Mouse (Mus musculus) liver, embryonic 12.5 days (tissue): Measurements from ENCODE around the gene Tdrd5. TPM values are rescaled to one million over a fixed set of nuclear protein-coding genes. Genes with fewer than 3 reads are reported as not detected.
A peak's percentile ranks its signal among the peaks of the same experiment; 100 is the strongest.
"Not testable (repeated sequence)": the region's sequence is repeated elsewhere in the genome, so short reads cannot be mapped to it uniquely, and the experiment has no call there.

Source experiments
- ATAC-seq: fragments of 200-750 bp; cut with Nextera tagmentation; 2 replicates; pipeline ENCODE4 v1.8.0; 2017; ENCODE audit warnings: moderate number of reproducible peaks, mild to moderate bottlenecking, moderate library complexity
- H3K27ac ChIP-seq: fragments of 300-500 bp; sonication (generic); 2 replicates; pipeline ENCODE4 v1.5.1; 2016; ENCODE audit warnings: mild to moderate bottlenecking
- H3K27me3 ChIP-seq: fragments of 300-500 bp; sonication (generic); replicated peaks from 2 replicates; pipeline ENCODE4 v1.6.1; 2016; ENCODE audit warnings: mild to moderate bottlenecking, moderate library complexity
- H3K36me3 ChIP-seq: fragments of 300-500 bp; sonication (generic); 2 replicates; pipeline ENCODE4 v1.6.1; 2016; ENCODE audit warnings: mild to moderate bottlenecking, moderate library complexity
- H3K4me1 ChIP-seq: fragments of 300-500 bp; sonication (generic); 2 replicates; pipeline ENCODE4 v1.6.1; 2016
- H3K4me2 ChIP-seq: fragments of 300-500 bp; sonication (generic); 2 replicates; pipeline ENCODE4 v1.6.1; 2016; ENCODE audit warnings: mild to moderate bottlenecking, moderate library complexity
- H3K4me3 ChIP-seq: fragments of 300-500 bp; sonication (generic); 2 replicates; pipeline ENCODE4 v1.5.1; 2016; ENCODE audit warnings: mild to moderate bottlenecking, moderate library complexity
- H3K9ac ChIP-seq: fragments of 300-500 bp; sonication (generic); 2 replicates; pipeline ENCODE4 v1.6.1; 2016; ENCODE audit warnings: mild to moderate bottlenecking, moderate library complexity
- H3K9me3 ChIP-seq: fragments of 300-500 bp; sonication (generic); replicated peaks from 2 replicates; pipeline ENCODE4 v1.6.1; 2016; ENCODE audit warnings: mild to moderate bottlenecking, moderate library complexity
- WGBS: fragments of 180-500 bp; shearing (Covaris S2); methylation state at CpG from one replicate; pipeline ENCODE4 v1.1.7; 2016; ENCODE audit not compliant: insufficient replicate concordance; 5-methylcytosine and 5-hydroxymethylcytosine counted together
- polyA plus RNA-seq: library from polyadenylated mRNA; unstranded; fragments of >200 nt; fragmentation: Nextera tagmentation; extraction: Ambion mirVana; gene quantifications from 2 replicates; pipeline ENCODE4 v1.2.1, GENCODE M21; 2016

The Tdrd5 gene
- polyA plus RNA-seq, 1 experiment from 2014 or later = 0.30 TPM

- H3K36me3 ChIP-seq, H3K4me2 ChIP-seq, H3K9me3 ChIP-seq, H3K9ac ChIP-seq, H3K27me3 ChIP-seq, H3K4me3 ChIP-seq, H3K27ac ChIP-seq, H3K4me1 ChIP-seq, ATAC-seq: not testable (repeated sequence)
- 75% methylated on average over 4 of the region's 4 CpGs for WGBS
Measured at GRCm38 (mm10) chr1:156251096-156251495, 52.4 kb downstream of the Tdrd5 start.

DNA sequence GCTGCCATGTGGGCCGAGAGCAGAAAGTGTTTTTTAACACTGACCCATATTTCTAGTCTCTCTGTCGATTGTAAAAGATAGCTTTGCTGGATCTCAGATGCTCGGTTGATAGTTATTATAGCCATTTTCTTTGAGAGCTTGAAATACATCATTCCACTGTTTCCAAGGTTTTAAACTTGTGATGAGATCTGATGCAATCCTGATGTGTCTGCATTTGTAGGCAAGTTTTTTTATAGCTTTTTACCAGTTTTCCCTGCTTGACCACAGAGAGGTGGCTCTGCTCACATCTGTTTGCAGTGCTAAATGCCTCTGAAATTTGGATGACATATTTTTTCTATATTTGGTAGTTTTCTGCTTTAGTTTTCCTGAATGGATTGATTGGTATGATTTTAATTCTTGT lies 55.6 kb downstream of the Tdrd5 start:
- no peaks in the 10 kb centered on the region for H3K27me3 ChIP-seq
- H3K4me2 ChIP-seq = no peak overlapping the region
- no peak overlapping the region for H3K4me3 ChIP-seq
- H3K4me1 ChIP-seq = no peaks in the 10 kb centered on the region
- H3K9ac ChIP-seq = no peak overlapping the region
- no peak overlapping the region for H3K27ac ChIP-seq
- 64% methylated on average over 3 of the region's 3 CpGs for WGBS
- no peaks in the 10 kb centered on the region for H3K9me3 ChIP-seq
- H3K36me3 ChIP-seq = no peaks in the 10 kb centered on the region
- ATAC-seq = no peak

DNA sequence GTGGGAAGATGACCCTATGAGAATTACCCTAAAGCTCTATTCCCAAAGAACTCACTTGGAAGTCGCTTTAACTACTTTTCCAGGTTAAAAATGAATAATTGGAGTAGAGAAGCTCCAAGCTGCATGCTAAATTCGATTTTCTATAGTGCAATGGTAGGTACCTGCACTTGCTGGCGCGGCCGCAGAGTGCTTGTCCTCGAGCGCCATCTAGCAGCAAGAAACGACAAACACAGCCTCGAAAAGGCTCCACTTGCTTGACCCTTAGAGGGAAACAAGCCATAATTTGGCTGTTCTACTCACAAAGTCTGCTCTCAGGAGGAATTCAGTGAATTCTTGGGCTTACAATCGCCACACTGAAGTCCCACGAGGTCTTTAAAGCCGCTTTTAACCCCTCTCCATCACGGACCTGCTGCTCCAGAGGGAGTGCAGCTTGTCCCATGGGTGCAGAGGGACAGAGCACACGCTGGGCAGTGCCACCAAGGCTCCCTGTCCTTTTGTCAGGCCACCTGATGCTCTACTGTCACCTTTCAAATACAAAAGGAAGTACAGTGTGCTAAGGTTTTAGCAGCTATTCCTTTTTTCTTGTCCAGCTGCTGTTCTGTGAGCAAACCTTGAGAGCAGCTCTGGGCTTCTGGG lies 61.6 kb downstream of the Tdrd5 start:
- H3K4me2 ChIP-seq = no peak overlapping the region
- H3K4me1 ChIP-seq = no peaks in the 10 kb centered on the region
- H3K9me3 ChIP-seq = no peaks in the 10 kb centered on the region
- peak; percentile 65 for ATAC-seq
- H3K36me3 ChIP-seq = no peaks in the 10 kb centered on the region
- H3K4me3 ChIP-seq = no peak overlapping the region
- 7% methylated on average over 14 of the region's 14 CpGs for WGBS
- no peak overlapping the region for H3K27ac ChIP-seq
- no peak overlapping the region for H3K9ac ChIP-seq
- H3K27me3 ChIP-seq = peaks cover 8% of the 10 kb centered on the region; the same call in 1 of the 2 replicates

GRCm38 (mm10) chr1:156241035-156241434 lies 62.4 kb downstream of the Tdrd5 start:
- Histone ChIP-seq H3K4me2 (no peak overlapping the region), H3K9ac (no peak overlapping the region), H3K27ac (no peak overlapping the region), H3K36me3 (no peaks in the 10 kb centered on the region), H3K4me3 (no peak overlapping the region), H3K27me3 (peaks cover 8% of the 10 kb centered on the region; the same call in 1 of the 2 replicates), H3K9me3 (no peaks in the 10 kb centered on the region), H3K4me1 (no peaks in the 10 kb centered on the region)
- WGBS = 22% methylated on average over 2 of the region's 2 CpGs
- peak; percentile 49; the same call in 1 of the 2 replicates for ATAC-seq

DNA sequence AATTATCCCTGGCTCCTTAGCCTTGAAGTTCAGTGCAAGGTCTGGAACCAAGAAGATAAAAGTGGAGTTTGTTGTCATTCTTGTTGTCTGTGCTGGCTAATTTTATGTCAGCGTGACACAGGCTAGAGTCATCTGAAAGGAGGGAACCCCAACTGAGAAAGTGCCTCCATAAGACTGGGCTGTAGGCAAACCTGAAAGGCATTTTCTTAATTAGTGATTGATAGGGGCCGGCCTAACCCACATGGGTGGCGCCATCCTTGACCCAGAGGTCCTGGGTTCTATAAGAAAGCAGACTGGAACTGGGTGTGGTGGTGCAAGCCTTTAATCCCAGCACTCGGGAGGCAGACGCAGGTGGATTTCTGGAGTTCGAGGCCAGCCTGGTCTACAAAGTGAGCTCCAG lies 72.3 kb downstream of the Tdrd5 start:
- Histone ChIP-seq H3K9ac (no peak overlapping the region), H3K4me2 (no peak overlapping the region), H3K27ac (no peak overlapping the region), H3K36me3 (no peaks in the 10 kb centered on the region), H3K9me3 (no peaks in the 10 kb centered on the region), H3K4me1 (peaks cover 43% of the 10 kb centered on the region), H3K4me3 (no peak overlapping the region), H3K27me3 (no peaks in the 10 kb centered on the region)
- no peak for ATAC-seq
- WGBS = 76% methylated on average over 6 of the region's 6 CpGs

DNA sequence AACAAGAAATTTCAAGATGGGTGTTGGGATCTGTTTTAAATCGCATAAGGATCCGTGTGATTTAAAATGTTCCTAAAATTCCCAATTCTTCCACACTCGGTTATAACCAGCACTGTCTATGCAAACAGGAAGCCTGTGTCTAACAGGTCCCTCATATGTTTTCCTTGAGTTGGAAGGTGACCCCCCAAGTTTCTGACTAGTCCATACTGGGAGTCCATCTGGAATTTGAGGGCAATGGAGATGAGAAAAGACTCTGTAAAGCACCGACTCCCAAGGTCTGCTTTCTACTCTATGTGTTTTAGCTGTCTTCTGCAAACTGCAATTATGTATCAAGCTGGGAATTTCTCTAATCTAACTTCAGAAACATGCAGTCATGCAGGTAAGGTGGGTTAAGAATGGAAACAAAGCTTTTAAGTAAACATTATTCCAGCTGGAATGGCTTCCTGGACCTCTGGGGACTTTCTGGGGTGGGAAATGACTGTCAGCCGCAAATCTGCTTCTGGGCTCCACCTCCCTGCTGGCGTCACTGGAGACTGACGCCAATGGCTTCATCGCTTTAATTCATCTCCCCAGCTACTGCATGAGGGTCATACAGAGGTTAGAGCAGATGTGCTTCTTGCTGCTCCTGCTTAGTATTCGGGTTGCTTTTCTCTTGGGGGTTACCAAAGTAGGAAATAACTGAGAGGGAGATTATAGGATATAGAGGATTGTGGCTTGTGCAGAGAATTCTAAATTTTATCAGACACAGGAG lies 73.0 kb downstream of the Tdrd5 start:
- no peak overlapping the region for H3K4me2 ChIP-seq
- no peak overlapping the region for H3K9ac ChIP-seq
- H3K27me3 ChIP-seq = no peaks in the 10 kb centered on the region
- no peaks in the 10 kb centered on the region for H3K9me3 ChIP-seq
- H3K27ac ChIP-seq = no peak overlapping the region
- no peak overlapping the region for H3K4me3 ChIP-seq
- peaks cover 47% of the 10 kb centered on the region for H3K4me1 ChIP-seq
- WGBS = 47% methylated on average over 9 of the region's 9 CpGs
- no peak for ATAC-seq
- H3K36me3 ChIP-seq = no peaks in the 10 kb centered on the region

- Histone ChIP-seq H3K4me3 (no peak overlapping the region), H3K4me1 (peaks cover 57% of the 10 kb centered on the region), H3K36me3 (no peaks in the 10 kb centered on the region), H3K27me3 (no peaks in the 10 kb centered on the region), H3K9me3 (no peaks in the 10 kb centered on the region), H3K27ac (0 out of 2 replicates have a peak overlapping the region, but pooled peaks have one; percentile 37), H3K4me2 (no peak overlapping the region), H3K9ac (no peak overlapping the region)
- ATAC-seq = peak; percentile 58; the same call in 1 of the 2 replicates
- 14% methylated on average over 7 of the region's 7 CpGs for WGBS
Measured at GRCm38 (mm10) chr1:156229448-156229847, 74.0 kb downstream of the Tdrd5 start.

- H3K9me3 ChIP-seq = no peaks in the 10 kb centered on the region
- 77% methylated on average over 4 of the region's 4 CpGs for WGBS
- no peaks in the 10 kb centered on the region for H3K27me3 ChIP-seq
- no peak for ATAC-seq
- H3K4me2 ChIP-seq = no peak overlapping the region
- no peak overlapping the region for H3K4me3 ChIP-seq
- 0 out of 2 replicates have a peak overlapping the region, but pooled peaks have one; percentile 37 for H3K27ac ChIP-seq
- H3K36me3 ChIP-seq = no peaks in the 10 kb centered on the region
- no peak overlapping the region for H3K9ac ChIP-seq
- peaks cover 65% of the 10 kb centered on the region for H3K4me1 ChIP-seq
Measured at GRCm38 (mm10) chr1:156228728-156229127, 74.7 kb downstream of the Tdrd5 start.

GRCm38 (mm10) chr1:156226903-156227302 lies 76.6 kb downstream of the Tdrd5 start:
- Histone ChIP-seq H3K4me2 (no peak overlapping the region), H3K27me3 (no peaks in the 10 kb centered on the region), H3K9me3 (no peaks in the 10 kb centered on the region), H3K4me1 (peaks cover 82% of the 10 kb centered on the region), H3K27ac (peak overlapping the region; percentile 46), H3K9ac (no peak overlapping the region), H3K4me3 (no peak overlapping the region), H3K36me3 (no peaks in the 10 kb centered on the region)
- WGBS = 31% methylated on average over 5 of the region's 5 CpGs
- ATAC-seq = no peak

- H3K9me3 ChIP-seq = no peaks in the 10 kb centered on the region
- ATAC-seq = peak; percentile 95
- H3K9ac ChIP-seq = peak overlapping the region; percentile 63
- peak overlapping the region; percentile 59 for H3K4me2 ChIP-seq
- peak overlapping the region; percentile 96 for H3K27ac ChIP-seq
- no peaks in the 10 kb centered on the region for H3K27me3 ChIP-seq
- 31% methylated on average over 13 of the region's 13 CpGs for WGBS
- peaks cover 90% of the 10 kb centered on the region for H3K4me1 ChIP-seq
- H3K4me3 ChIP-seq = peak overlapping the region; percentile 10; the same call in 1 of the 2 replicates
- no peaks in the 10 kb centered on the region for H3K36me3 ChIP-seq
Measured at GRCm38 (mm10) chr1:156222205-156223000, 81.1 kb downstream of the Tdrd5 start.

- Histone ChIP-seq H3K9me3 (no peaks in the 10 kb centered on the region), H3K4me3 (no peak overlapping the region), H3K4me2 (peak overlapping the region; percentile 59; the same call in 1 of the 2 replicates), H3K9ac (peak overlapping the region; percentile 63), H3K36me3 (no peaks in the 10 kb centered on the region), H3K27me3 (no peaks in the 10 kb centered on the region), H3K4me1 (peaks cover 90% of the 10 kb centered on the region), H3K27ac (peak overlapping the region; percentile 96)
- no peak for ATAC-seq
- WGBS = 65% methylated on average over 2 of the region's 2 CpGs
Measured at GRCm38 (mm10) chr1:156221327-156221726, 82.1 kb downstream of the Tdrd5 start.

- H3K4me2 ChIP-seq = no peak overlapping the region
- H3K9me3 ChIP-seq = no peaks in the 10 kb centered on the region
- H3K9ac ChIP-seq = no peak overlapping the region
- no peaks in the 10 kb centered on the region for H3K36me3 ChIP-seq
- ATAC-seq = no peak
- H3K27ac ChIP-seq = peak overlapping the region; percentile 92
- H3K27me3 ChIP-seq = no peaks in the 10 kb centered on the region
- peaks cover 91% of the 10 kb centered on the region for H3K4me1 ChIP-seq
- no peak overlapping the region for H3K4me3 ChIP-seq
- WGBS = 84% methylated on average over 2 of the region's 2 CpGs
Measured at GRCm38 (mm10) chr1:156218573-156218972, 84.9 kb downstream of the Tdrd5 start.
